Mouse (Mus musculus): ENCODE results near the gene Dgka.
"Not testable (repeated sequence)": the region's sequence is repeated elsewhere in the genome, so short reads cannot be mapped to it uniquely, and the experiment has no call there.

Gene Dgka

GRCm38 (mm10) chr10:128731992-128732391, 12.7 kb downstream of the Dgka start:
- DNase-seq (ENCODE audit: low spot score) = no peak

DNA sequence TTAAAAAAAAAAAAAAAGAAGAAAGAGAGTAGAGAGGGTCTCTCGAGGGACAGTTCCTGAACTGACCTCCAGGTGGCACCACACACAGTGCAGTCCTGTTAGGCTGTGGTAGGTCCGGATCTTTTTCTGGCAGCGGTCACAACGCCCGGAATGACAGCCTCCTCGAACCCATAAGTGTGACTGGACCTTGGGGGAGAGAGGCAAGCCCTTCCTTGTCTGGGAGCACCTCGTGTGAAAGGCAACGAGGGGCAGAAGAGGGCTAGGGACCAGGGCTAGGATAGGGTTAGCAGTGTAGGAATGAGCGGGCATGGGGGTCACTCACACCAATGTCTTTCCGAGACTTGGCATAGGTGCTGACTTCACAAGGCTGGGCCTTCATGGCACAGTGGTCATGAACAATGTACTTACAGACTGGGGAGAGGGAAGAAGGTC, 13.6 kb downstream of the Dgka start:
- peak; percentile 35 for DNase-seq (ENCODE audit: low spot score)

DNA sequence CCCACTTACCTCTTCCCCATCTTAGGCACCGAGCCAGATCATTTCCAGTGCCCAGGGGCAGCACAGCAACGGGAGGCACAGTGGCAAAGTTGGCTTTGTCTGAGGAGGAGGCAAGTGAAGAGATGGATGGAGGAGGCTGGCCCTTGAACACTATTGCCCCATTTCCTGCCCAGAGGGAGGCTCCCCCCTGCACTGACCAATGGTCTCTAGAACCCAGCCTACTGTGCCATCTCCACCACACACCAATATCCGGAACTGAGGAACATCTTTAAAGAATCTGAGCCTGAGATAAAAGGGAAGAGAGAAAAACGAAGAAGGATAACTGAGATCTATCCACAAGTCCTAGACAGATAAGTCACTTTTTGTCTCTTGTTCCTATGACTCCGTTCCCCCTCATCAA, 16.6 kb downstream of the Dgka start:
- DNase-seq (ENCODE audit: low spot score) = no peak

- DNase-seq (ENCODE audit: low spot score) = not testable (repeated sequence)
Measured at GRCm38 (mm10) chr10:128725466-128725865, 19.2 kb downstream of the Dgka start.

GRCm38 (mm10) chr10:128715559-128716537, 28.8 kb downstream of the Dgka start:
- DNase-seq (ENCODE audit: low spot score) = no peak

DNA sequence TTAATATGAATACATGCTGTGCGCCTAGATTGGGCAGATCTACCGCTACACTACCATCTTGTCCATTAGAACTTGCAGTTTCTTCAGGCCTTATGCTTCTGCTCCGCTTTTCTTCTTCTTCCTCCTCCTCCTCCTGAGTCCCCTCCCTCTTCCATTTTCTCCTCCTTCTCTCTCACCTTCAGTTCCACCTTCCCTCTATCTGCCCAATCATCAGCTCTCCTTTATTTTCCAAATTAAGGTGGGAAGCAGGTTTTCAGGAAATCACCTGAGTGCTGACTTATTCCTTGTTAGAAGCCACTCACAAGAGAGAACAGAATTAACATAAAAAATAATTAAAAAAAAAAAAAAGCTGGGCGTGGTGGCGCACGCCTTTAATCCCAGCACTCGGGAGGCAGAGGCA, 33.3 kb downstream of the Dgka start:
- DNase-seq (ENCODE audit: low spot score) = not testable (repeated sequence)

GRCm38 (mm10) chr10:128705317-128705693, 39.4 kb downstream of the Dgka start:
- no peak for DNase-seq (ENCODE audit: low spot score)

GRCm38 (mm10) chr10:128704491-128705316, 40.0 kb downstream of the Dgka start, which contains the start of gene Cdk2:
Gene Cdk2 (minus strand): TSS chr10:128705031.
- DNase-seq (ENCODE audit: low spot score) = peak; percentile 95

GRCm38 (mm10) chr10:128703895-128704294, 40.8 kb downstream of the Dgka start, which contains the start of gene Pmel:
Gene Pmel (plus strand): TSS chr10:128704195.
- DNase-seq (ENCODE audit: low spot score) = no peak

DNA sequence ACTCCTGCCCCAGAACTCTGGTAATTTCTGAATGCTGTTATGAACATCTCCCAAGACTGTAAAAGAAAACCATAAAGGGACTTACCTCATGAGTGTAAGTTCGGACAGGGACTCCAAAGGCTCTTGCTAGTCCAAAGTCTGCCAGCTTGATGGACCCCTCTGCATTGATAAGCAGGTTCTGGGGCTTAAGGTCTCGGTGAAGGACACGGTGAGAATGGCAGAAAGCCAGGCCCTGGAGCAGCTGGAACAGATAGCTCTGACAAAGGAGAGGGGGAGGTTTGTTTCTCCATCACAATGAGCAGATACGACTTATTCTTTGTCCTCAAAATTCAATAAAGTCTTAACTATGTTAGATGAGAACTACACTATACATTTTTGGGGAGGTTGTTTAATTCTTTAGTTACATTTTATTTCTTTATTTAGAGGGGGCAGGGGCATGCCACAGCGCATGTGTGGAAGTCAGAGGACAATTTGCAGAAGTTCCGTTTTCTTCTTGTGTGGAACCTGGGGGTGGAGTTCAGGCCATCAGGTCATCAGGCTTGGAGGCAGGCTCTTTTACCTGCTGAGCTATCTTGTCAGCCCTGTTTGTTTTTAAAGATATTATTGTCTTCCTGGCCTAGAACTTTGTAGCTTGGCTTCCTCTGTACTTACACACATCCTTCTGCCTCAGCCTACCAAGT, 42.2 kb downstream of the Dgka start:
- peak; percentile 31 for DNase-seq (ENCODE audit: low spot score)

DNA sequence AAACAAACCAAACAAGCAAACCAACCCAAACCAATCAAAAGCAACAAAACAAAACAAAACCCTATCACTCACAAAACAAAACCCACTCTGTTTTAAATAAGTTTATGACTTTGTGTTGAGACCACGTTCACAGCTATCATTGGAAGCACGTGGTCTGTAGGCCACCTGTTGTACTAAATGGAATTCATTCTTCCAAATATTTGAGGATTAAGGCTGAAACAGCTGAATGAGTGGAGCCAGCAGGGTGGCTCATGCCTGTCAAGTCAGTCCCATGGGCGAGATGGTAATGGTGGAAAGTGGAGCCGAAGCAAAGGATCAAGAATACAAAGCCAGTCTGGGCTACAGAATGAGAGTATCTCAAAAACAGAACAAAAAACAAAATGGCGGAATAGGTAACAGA, 43.9 kb downstream of the Dgka start:
- no peak for DNase-seq (ENCODE audit: low spot score)

DNA sequence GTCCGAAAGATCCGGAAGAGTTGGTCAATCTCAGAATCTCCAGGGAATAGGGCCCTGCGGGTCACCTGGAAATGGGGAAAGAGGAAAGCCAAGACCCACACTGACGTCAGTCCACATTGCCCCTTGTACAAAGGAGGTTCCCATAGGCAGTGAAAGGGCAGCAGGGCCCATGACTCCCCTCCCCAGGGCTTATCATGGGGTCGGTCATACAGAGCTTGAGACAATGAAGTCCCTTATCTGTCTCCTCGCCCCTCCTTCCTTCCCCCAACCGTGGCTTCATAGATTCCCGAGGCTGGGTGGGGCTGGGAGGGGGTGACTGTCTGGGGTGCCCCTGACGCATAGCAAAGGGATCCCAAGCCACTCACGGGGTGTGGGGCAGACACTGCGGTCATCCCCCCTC, 45.0 kb downstream of the Dgka start:
- DNase-seq (ENCODE audit: low spot score) = no peak

- DNase-seq (ENCODE audit: low spot score) = no peak
Measured at GRCm38 (mm10) chr10:128699006-128699405, 45.6 kb downstream of the Dgka start.

- no peak for DNase-seq (ENCODE audit: low spot score)
Measured at GRCm38 (mm10) chr10:128697072-128697725, 47.5 kb downstream of the Dgka start.

DNA sequence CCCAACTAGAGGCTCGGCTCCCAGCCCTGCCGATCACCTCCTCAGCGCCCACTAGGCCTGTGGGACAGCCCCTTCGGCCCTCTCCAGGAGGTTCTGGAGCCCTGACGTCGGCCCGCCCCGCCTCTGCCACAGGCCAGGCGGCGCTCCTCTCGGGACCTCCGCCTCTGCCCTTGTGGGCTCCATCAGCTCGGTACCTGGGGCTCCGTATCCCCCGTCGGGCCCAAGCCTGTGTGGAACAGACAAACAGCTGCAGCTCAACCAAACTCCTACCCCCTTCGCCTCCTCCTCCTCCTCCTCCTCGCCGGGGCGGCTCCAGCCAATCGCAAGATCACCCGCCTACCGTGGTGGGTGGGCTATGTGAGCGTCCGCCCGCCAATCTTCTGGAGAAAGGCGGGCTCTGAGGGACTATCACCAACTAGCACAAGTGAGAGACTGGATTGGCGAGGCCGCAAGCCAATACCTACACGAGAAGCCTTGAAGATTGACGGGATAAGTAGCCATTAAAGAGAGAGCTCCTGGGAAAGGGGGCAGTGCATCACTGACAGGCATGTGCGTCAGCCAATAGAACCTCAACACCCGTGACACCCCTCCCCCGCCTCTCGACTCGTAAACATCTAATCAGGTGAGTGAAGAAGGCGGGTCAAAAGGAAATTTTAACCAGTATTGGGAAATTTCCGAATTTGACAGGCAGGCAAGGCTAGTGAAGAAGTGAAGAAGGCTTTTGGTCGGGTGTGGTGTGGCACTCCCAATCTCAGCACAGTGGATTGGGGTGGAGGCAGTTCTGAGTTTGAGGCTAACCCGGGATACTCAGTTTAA, 48.5 kb downstream of the Dgka start, which contains the start of gene Rab5b:
Rab5b (minus strand) TSS at position 273 of the 816 bp plus-strand sequence.
- peak; percentile 99 for DNase-seq (ENCODE audit: low spot score)

DNA sequence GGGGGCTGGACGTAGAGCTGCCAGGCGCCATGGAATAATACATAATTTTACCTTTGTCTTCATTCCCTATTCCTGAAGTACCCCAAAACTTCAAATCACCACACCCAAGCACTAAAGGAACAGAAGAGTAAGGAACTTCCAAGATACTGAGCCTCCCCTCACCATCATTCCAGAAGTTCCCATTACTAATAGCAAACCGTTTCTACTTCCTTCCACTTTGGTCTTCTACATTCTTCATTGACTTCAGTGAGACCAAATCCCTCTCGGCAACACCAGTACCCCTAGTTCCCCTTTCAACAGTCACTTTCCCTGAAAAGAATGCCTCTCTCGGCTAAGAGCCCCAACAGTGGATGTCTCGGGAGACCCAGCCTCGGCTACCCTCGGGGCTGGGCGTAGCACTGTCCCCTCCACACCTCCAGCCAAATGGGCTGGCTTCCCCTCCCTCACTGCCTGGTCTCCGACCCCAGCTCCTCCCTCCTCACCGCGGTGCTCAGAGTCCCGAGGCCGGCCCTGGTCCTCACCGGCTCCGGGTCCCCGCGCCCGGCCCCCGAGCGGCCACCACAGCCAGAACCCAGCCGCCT, 49.2 kb downstream of the Dgka start:
- DNase-seq (ENCODE audit: low spot score) = no peak

- no peak for DNase-seq (ENCODE audit: low spot score)
Measured at GRCm38 (mm10) chr10:128674469-128675008, 70.1 kb downstream of the Dgka start.

DNA sequence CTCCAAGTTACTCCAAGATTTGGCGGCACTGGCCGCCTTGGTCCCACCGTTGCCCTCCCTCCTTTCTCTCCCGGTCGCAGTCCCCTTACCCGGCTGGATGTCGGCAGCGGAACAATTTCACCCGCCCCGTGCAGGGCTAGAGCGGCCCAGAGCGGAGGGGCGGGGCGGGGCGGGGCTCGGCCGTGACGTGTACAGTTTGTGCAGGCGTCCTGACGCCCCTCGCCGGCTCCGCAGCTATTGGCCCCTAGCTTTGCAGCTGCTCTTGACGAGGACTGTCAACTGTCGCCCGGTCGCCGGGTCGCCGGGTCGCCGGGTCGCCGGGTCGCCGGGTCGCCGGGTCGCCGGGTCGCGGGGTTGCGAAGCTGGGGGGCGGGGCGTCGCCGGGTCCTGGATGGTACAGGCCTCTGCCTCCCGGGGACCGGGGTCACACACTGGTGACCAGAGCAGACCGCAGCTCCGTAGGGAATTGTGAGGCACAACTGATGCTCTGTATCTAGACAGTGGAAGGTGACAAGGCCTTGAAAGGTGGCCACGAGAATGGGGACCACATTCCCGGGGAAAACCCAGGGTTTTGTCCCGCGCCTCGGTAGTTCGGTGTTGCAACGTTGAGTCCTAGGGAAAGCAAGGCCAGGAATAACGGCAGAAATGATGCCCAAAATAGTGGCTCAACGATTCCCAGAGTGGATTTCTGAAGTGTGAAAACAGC, 70.7 kb downstream of the Dgka start, which contains the start of gene Suox:
Suox (minus strand) TSS at position 311 of the 706 bp plus-strand sequence.
- DNase-seq (ENCODE audit: low spot score) = peak; percentile 95

GRCm38 (mm10) chr10:128671148-128671547, 73.5 kb downstream of the Dgka start:
- no peak for DNase-seq (ENCODE audit: low spot score)
